Mouse (Mus musculus) E14TG2a.4 (cell line): ENCODE data around the gene Ipo11.

Experiments used
- CTCF ChIP-seq: conservative IDR thresholded peaks from 2 replicates; pipeline ENCODE4 v1.5.1; 2014; ENCODE audit warnings: low read length
- NANOG ChIP-seq: IDR thresholded peaks from 2 replicates; pipeline ENCODE4 v1.6.1; 2014; ENCODE audit warnings: borderline replicate concordance, low read length, mixed read lengths
- POU5F1 ChIP-seq: IDR thresholded peaks from 2 replicates; pipeline ENCODE4 v1.6.1; 2014; ENCODE audit warnings: low read length, borderline replicate concordance

DNA sequence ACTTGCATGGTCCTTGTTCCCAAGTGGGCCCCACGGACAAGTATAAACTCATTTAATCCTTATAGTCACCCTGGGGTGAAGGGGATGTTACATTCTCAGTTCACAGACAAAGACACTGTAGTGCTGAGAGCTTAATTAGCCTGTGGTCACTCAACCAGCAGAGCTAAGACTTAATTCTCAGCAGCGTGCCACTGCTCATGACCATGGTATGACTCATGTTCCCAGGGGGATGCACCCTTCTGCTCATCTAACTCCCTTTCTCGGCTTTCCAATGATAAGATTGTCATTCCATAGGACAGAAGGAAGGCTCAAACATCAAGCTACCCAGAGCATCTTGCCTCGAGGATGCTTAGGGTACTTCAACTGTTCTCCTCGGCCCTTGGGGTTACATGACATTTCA, 180.9 kb downstream of the Ipo11 start:
- TF ChIP-seq CTCF = no peak
- no peak for TF ChIP-seq POU5F1
- TF ChIP-seq NANOG = no peak
